Mouse (Mus musculus) stomach, postnatal 0 days (tissue): Measurements from ENCODE around the gene Tspan4. TPM values are rescaled to one million over a fixed set of nuclear protein-coding genes. Genes with fewer than 3 reads are reported as not detected.

ENCODE experiments used
- ATAC-seq: fragments of 200-750 bp; cut with Nextera tagmentation; 2 replicates; pipeline ENCODE4 v1.8.0; 2017; ENCODE audit not compliant: low FRiP score, low TSS enrichment
- DNase-seq: peaks from one replicate; pipeline ENCODE4 v3.0.0-alpha.2; 2016; ENCODE audit warnings: low spot score
- H3K27ac ChIP-seq: fragments of 300-500 bp; sonication (generic); replicated peaks from 2 replicates; pipeline ENCODE4 v1.5.1; 2014; ENCODE audit warnings: mild to moderate bottlenecking, control low read depth
- H3K27me3 ChIP-seq: fragments of 300-500 bp; sonication (generic); 2 replicates; pipeline ENCODE4 v1.6.1; 2014; ENCODE audit warnings: low read length; ENCODE audit not compliant: control insufficient read depth, insufficient read depth
- H3K36me3 ChIP-seq: fragments of 300-500 bp; sonication (generic); 2 replicates; pipeline ENCODE4 v1.6.1; 2014; ENCODE audit warnings: low read length, mixed read lengths; ENCODE audit not compliant: control insufficient read depth, insufficient read depth
- H3K4me1 ChIP-seq: fragments of 300-500 bp; sonication (generic); replicated peaks from 2 replicates; pipeline ENCODE4 v1.6.1; 2014; ENCODE audit warnings: antibody characterized with exemption; ENCODE audit not compliant: control insufficient read depth, insufficient read depth
- H3K4me2 ChIP-seq: fragments of 300-500 bp; sonication (generic); replicated peaks from 2 replicates; pipeline ENCODE4 v1.6.1; 2014; ENCODE audit warnings: low read depth, mild to moderate bottlenecking, control low read depth, moderate library complexity
- H3K4me3 ChIP-seq: fragments of 300-500 bp; sonication (generic); 2 replicates; pipeline ENCODE4 v1.5.1; 2014; ENCODE audit warnings: low read depth, low read length, control low read depth
- H3K9ac ChIP-seq: fragments of 300-500 bp; sonication (generic); 2 replicates; pipeline ENCODE4 v1.6.1; 2014; ENCODE audit warnings: mild to moderate bottlenecking, low read length, control low read depth, mixed read lengths
- H3K9me3 ChIP-seq: fragments of 300-500 bp; sonication (generic); 2 replicates; pipeline ENCODE4 v1.6.1; 2016; ENCODE audit warnings: low read length; ENCODE audit not compliant: control insufficient read depth
- CTCF ChIP-seq: IDR thresholded peaks from 2 replicates; pipeline ENCODE4 v1.5.1; 2016; ENCODE audit warnings: antibody characterized with exemption, low read depth, mild to moderate bottlenecking, moderate library complexity
- EP300 ChIP-seq: optimal IDR thresholded peaks from 2 replicates; pipeline ENCODE3; 2016; ENCODE audit warnings: antibody characterized with exemption
- WGBS: fragments of 180-500 bp; shearing (Covaris S2); extraction: QIAGEN DNeasy Blood & Tissue Kit; methylation state at CpG from one replicate; pipeline ENCODE4 v1.1.7; 2014; 5-methylcytosine and 5-hydroxymethylcytosine counted together
- polyA plus RNA-seq: library from polyadenylated mRNA; unstranded; fragments of >200 nt; fragmentation: Nextera tagmentation; extraction: Ambion mirVana; gene quantifications from 2 replicates; pipeline ENCODE4 v1.2.1, GENCODE M21; 2015

Tspan4 gene
- polyA plus RNA-seq, 1 experiment from 2014 or later = 58.7 TPM

DNA sequence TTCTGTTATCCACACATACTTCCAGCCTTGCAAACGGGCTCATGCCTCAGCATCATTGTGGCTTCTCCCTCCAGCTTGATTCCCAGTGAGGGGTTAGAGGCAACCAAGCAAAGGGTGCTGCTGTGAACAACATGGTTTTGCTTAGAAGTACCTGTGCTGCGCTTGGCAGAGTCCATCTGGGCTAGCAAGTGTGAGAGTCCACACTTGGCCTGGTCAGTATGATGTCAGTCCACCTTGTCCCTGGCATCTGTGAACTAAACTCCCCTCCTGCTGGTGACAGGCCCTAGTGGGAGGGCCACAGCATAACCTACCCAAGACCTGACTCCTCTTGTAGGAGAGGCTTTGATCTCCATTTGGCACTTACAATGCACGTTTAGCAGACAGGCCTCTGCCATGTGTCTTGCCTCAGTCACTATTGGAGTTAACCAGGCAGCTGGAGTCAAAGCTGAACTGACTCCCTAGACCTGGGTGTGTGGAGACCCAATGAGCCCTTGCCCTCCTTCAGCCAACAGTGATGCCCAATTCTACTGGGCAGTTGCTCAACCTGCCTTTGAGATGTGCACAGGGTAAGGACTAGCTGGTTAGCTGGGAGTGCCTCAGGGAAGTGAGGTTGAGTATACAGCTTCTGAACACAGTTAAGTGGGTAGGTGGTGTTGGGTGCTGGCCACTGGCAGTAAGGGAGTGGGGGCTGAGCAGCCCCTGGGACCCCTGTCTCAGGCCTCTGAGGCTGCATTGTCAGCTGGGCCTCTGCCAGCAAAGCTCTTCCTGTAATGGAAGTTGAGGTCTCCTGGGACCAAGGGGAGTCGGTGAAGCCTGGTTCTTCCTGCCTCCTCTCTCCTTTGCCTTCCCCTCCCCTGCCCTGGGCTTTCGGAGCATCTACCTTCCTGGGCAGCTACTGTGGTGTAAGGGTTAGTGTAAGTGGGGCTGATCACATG, 9.4 kb downstream of the Tspan4 start:
- no peak for DNase-seq
- H3K27ac ChIP-seq = no peak overlapping the region
- no peak overlapping the region for H3K9ac ChIP-seq
- WGBS = 78% methylated on average over 4 of the region's 5 CpGs
- H3K4me1 ChIP-seq = peaks cover 5% of the 10 kb centered on the region; the same call in 1 of the 2 replicates
- no peak for ATAC-seq
- no peaks in the 10 kb centered on the region for H3K27me3 ChIP-seq
- no peak overlapping the region for H3K4me3 ChIP-seq
- no peaks in the 10 kb centered on the region for H3K9me3 ChIP-seq
- no peaks in the 10 kb centered on the region for H3K36me3 ChIP-seq
- no peak overlapping the region for H3K4me2 ChIP-seq
- TF ChIP-seq CTCF = no peak
- no peak for TF ChIP-seq EP300

DNA sequence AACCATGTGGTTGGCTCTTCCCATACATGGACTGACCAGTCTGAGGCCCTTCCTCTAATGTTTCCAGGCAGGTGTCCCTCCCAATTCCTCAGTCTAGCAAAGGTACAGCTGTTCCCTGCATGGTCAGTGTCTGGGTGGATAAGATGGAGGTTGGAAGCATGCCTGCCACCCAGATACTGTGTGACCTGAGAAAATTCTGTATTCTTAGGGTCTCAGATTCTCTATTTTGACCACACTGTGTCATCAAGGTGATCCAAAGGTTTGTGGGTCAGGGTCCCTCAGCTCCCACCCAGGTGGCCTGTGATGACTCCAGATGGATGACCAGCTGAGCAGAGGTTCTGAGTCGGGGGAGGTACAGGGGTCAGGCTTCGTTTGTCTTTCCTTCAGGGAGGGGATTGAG, 10.1 kb downstream of the Tspan4 start:
- WGBS = 54% methylated on average over 2 of the region's 2 CpGs
- Histone ChIP-seq H3K4me1 (peaks cover 5% of the 10 kb centered on the region; the same call in 1 of the 2 replicates), H3K9me3 (no peaks in the 10 kb centered on the region), H3K9ac (no peak overlapping the region), H3K27ac (no peak overlapping the region), H3K36me3 (no peaks in the 10 kb centered on the region), H3K27me3 (no peaks in the 10 kb centered on the region), H3K4me2 (no peak overlapping the region), H3K4me3 (no peak overlapping the region)
- ATAC-seq = no peak
- no peak for DNase-seq
- TF ChIP-seq CTCF (no peak), EP300 (no peak)

DNA sequence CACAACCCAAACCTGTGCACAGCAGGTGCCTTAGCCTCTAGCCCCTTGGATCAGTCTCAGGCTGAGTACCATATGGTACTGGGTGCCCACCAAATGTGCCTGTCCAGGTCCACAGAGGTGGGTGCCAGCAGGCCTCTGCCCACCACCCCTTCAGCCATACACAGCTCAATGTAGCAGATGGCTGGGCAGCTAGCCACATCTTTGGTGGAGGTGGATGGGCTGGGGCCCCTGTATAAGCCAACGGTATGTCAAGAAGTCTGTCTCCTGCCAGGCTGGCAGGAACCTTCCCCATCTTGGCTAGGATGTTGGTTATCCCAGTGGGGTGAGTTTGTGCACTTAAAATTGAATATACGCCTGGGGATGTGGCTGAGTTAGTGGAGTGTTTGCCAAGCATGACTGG, 10.6 kb downstream of the Tspan4 start:
- peaks cover 5% of the 10 kb centered on the region; the same call in 1 of the 2 replicates for H3K4me1 ChIP-seq
- H3K27me3 ChIP-seq = no peaks in the 10 kb centered on the region
- H3K4me2 ChIP-seq = no peak overlapping the region
- H3K9me3 ChIP-seq = no peaks in the 10 kb centered on the region
- H3K9ac ChIP-seq = no peak overlapping the region
- TF ChIP-seq EP300 (no peak), CTCF (no peak)
- H3K27ac ChIP-seq = no peak overlapping the region
- no peak for ATAC-seq
- no peaks in the 10 kb centered on the region for H3K36me3 ChIP-seq
- no peak for DNase-seq
- 84% methylated on average over 2 of the region's 2 CpGs for WGBS
- H3K4me3 ChIP-seq = no peak overlapping the region

DNA sequence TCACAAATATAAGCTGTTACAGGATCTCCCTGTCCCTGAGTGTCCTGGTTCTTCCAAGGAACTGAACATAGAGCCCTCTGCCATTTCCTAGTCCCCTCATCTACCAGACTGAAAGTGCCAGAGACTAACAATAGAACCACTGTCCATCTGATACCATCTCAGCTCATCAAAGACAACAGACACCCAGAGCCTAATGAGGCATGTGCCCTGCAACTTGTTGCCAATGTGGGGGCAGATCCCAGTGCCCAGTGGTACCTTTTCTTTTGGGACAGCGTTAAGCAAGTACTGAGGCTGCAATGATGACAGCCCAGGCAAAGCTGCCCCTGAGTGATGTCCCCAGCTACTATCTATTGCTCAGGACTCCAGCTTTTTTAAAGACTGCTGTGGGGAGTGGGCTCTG, 11.2 kb downstream of the Tspan4 start:
- no peak overlapping the region for H3K4me3 ChIP-seq
- H3K27ac ChIP-seq = no peak overlapping the region
- H3K36me3 ChIP-seq = no peaks in the 10 kb centered on the region
- H3K9ac ChIP-seq = no peak overlapping the region
- H3K4me1 ChIP-seq = peaks cover 5% of the 10 kb centered on the region; the same call in 1 of the 2 replicates
- WGBS = 90% methylated on average over 1 of the region's 1 CpGs
- no peaks in the 10 kb centered on the region for H3K27me3 ChIP-seq
- no peak for ATAC-seq
- TF ChIP-seq CTCF = no peak
- no peak for TF ChIP-seq EP300
- no peak for DNase-seq
- no peak overlapping the region for H3K4me2 ChIP-seq
- H3K9me3 ChIP-seq = no peaks in the 10 kb centered on the region

DNA sequence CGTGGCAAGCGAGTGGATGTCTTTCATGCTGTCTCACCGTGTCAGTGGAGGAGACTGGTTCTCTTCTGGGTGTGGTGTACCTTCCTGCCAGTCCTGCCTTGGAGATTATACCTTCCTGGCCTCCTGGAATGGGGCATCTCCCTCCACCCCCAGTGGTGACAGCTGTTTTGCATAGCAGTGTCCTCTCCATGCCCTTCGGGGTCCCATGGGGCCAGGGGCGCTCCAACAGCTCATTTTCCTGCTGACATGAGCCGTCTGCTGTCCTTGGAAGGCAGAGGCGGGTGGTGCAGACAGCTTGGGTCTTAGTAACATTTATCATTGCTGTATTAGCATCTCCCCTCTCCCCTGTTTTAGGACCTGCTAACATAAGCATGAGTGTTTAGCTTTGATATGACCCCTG, 12.1 kb downstream of the Tspan4 start:
- Histone ChIP-seq H3K9ac (no peak overlapping the region), H3K4me2 (no peak overlapping the region), H3K4me3 (no peak overlapping the region), H3K27ac (no peak overlapping the region), H3K36me3 (no peaks in the 10 kb centered on the region; the same call in none of the 2 replicates), H3K9me3 (no peaks in the 10 kb centered on the region), H3K4me1 (peaks cover under 1% of the 10 kb centered on the region; the same call in 1 of the 2 replicates), H3K27me3 (no peaks in the 10 kb centered on the region)
- ATAC-seq = no peak
- DNase-seq = no peak
- no peak for TF ChIP-seq CTCF
- no peak for TF ChIP-seq EP300
- WGBS = 79% methylated on average over 7 of the region's 7 CpGs

DNA sequence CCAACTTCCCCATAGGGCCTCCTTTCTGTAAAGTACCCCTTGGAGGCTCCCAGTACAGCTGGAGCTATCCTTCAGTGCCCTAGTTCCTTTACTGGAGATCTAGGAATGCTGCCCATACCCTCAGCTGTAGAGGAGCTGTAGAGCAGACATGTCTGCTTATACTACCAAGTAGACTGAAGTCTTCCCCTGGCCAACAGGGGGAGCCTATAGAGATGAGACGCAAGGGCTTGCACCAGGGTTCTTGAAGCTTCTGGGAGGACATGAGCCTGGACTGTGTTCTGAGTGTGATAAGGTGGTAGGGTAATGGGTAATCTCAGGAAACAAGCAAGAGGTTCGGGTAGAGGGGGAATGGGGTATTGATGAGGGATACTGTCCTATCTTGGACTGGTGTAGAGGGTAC, 16.1 kb downstream of the Tspan4 start:
- DNase-seq = no peak
- WGBS = 79% methylated on average over 2 of the region's 2 CpGs
- Histone ChIP-seq H3K27me3 (no peaks in the 10 kb centered on the region), H3K4me2 (no peak overlapping the region), H3K36me3 (peaks cover 9% of the 10 kb centered on the region), H3K4me3 (no peak overlapping the region), H3K4me1 (no peaks in the 10 kb centered on the region), H3K9ac (no peak overlapping the region), H3K27ac (no peak overlapping the region), H3K9me3 (no peaks in the 10 kb centered on the region)
- peak; percentile 53 for TF ChIP-seq CTCF
- no peak for TF ChIP-seq EP300
- no peak for ATAC-seq
